Mouse (Mus musculus): ENCODE results near the gene Nup155.

Nup155 gene

GRCm38 (mm10) chr15:8200317-8200716 is 91.2 kb downstream of the Nup155 start:
- no peak for DNase-seq

- no peak for DNase-seq
These were observed 99.3 kb downstream of the Nup155 start for GRCm38 (mm10) chr15:8208362-8208761.
